Mouse (Mus musculus) spleen, postnatal 4 days (tissue): ENCODE measurements around the gene Cacnb4.

ENCODE experiments used
- DNase-seq, 2 experiments: peaks; one replicate each; pipeline ENCODE4 v3.0.0; 2022; ENCODE audit warnings: low spot score in 2 of 2

Gene Cacnb4

GRCm38 (mm10) chr2:52647255-52647998 is 29.2 kb downstream of the Cacnb4 start:
- DNase-seq, result no peak

- no peak for DNase-seq
These were observed 33.0 kb downstream of the Cacnb4 start for GRCm38 (mm10) chr2:52643657-52644056.

- no peak for DNase-seq
These were observed 37.1 kb downstream of the Cacnb4 start for GRCm38 (mm10) chr2:52639530-52639875.

DNA sequence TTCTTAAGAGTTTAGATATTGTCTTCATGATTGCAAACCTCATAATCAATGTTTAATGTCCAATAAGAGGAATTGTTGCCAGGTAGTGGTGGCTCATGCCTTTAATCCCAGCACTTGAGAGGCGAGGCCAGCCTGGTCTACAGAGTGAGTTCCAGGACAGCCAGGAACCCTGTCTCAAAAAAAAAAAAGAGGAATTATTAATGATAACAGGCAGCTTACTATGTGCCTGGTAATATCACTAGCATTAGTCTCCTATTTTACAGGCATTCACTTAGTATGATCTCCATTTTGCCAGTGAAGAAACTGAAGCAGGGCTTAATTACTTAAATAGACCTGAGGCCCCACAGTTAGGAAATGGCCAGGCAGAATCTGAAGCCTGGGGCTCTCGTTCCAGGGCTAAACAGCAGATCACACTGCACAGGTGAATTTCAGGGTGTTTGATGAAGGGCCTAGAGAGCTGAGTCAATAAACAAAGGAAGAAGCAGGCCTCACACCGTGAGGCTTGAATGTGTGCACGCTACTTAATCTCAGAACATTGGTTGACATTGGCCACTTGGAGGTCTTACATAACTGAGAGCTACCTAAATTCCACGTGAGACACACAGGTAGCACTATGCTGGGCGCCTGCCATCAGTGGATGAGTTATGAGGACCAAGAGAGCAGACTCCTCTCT is 37.6 kb downstream of the Cacnb4 start:
- DNase-seq, result no peak

DNA sequence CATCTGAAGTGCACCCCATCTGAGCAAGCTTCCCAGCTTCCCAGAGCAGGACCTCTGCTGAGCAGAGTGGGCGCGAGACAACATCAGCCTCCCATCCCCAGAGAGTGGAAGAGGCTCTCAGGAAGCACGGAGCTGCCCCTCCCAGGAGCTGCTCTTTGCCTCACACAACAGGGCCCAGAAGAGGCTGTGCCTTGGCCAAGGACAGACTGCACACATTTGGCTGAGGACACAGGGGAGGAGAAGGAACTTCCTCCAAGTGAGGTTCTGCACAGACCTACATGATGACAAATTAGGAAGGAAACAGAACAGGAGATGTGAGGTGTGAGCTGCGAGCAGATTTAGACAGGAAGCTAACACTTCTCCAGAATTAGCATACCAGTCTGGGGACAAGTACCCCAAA is 38.4 kb downstream of the Cacnb4 start:
- no peak for DNase-seq

GRCm38 (mm10) chr2:52636051-52636450 is 40.6 kb downstream of the Cacnb4 start:
- no peak for DNase-seq

DNA sequence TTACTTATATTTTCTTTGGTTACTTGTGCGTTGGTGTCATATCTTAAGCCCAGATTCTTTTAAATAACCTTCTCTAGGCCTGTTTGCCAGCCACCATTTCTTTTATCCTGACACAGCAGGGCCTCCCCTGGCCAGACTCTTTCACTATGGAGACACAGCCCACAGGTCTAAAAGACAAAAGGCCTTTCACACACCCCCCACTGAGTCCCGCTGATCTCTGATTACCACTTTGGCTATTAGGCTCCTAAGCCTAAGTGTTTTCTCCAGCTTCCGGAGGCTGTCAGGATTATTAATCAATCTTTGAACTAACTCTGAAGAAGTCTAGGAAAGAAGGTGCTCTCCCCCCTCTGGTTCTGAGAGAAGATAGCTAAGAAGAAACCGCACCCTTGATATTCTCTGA is 41.3 kb downstream of the Cacnb4 start:
- no peak for DNase-seq

DNA sequence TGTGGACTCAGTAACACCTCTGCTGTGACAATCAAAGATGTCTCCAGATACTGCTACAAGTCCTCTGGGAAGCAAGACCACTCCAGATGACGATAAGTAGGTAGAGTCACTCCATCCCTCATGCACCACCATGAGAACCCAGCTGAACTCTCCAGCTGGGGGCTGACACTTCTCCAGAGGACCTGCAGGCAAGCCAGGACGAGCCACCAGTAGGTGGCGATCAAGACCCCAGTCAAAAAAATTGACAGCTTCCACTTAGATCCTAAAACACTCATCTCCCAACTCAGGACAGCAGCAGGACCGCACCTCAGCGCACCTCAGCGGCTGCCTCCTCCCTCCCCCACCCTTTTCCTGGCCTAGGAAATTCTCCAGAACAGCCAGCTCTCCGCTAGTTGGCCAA is 43.8 kb downstream of the Cacnb4 start:
- DNase-seq, result peak; percentile 22 to 70

- no peak for DNase-seq
These were observed 48.4 kb downstream of the Cacnb4 start for GRCm38 (mm10) chr2:52628186-52628585.

- no peak for DNase-seq
These were observed 50.4 kb downstream of the Cacnb4 start for GRCm38 (mm10) chr2:52626266-52626665.

DNA sequence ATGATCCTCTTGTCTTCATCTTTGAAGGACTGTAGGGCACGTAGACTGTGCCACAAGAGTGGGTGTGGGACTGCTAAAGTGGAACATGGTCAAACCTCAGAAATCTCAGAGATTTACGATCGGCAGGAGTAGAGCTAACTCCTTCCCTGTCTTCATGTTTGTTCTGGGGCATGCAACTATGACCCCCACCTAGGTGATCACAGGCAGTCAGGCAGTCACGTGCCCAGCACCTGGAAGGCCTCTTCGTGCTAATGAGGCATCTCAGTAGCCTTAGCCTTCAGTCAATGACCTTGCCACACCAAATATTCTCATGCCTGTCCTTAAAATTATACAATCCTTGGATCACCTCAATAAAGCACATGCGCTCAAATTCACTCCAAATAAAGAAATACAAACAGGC is 50.9 kb downstream of the Cacnb4 start:
- DNase-seq, result no peak

GRCm38 (mm10) chr2:52623921-52624404 is 52.7 kb downstream of the Cacnb4 start:
- no peak for DNase-seq

DNA sequence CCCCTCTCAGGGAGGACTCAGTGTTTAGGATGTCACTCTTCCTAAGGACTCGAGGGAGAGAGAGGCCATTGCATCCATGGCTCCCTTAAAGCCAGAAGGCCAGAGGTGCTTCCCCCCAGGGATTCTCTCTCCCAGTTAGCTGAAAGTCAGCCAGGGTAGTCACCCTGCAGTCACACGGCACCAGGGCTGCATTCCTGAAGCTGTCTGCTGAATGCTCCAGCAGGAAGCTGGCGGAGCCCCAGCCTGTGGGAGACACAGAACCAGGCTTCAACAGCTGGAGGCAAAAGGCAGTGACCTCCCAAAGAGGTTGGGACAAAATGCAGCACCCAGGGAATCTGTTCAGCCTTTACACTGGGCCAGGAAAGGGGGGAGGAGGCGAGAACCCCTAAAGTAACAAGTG is 53.2 kb downstream of the Cacnb4 start:
- DNase-seq, result no peak

- DNase-seq, result no peak
These were observed 54.0 kb downstream of the Cacnb4 start for GRCm38 (mm10) chr2:52622616-52623015.

GRCm38 (mm10) chr2:52619406-52619974 is 57.1 kb downstream of the Cacnb4 start:
- DNase-seq, result no peak

GRCm38 (mm10) chr2:52618804-52619203 is 57.8 kb downstream of the Cacnb4 start:
- no peak for DNase-seq

- DNase-seq, result no peak
These were observed 61.2 kb downstream of the Cacnb4 start for GRCm38 (mm10) chr2:52615429-52615828.

- no peak for DNase-seq
These were observed 62.7 kb downstream of the Cacnb4 start for GRCm38 (mm10) chr2:52613888-52614287.

DNA sequence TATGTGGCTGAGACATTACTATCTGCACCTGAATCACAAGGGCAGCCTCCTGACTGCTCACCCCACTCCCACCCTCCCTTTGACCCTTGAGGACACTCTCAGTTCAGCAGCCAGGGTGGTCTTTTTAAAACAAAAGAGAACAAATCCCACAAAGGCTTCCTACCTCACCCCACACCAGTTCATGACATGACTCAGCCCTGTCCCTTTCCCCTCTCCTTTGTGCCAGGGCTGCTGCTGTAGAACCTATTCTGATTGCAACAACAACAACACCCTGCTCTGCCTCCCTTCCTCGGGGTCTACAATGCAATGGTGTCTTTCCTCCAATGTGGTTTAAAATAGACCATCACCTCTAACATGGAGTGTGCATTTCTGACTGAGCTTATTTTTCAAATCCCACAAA is 67.1 kb downstream of the Cacnb4 start:
- DNase-seq, result no peak

DNA sequence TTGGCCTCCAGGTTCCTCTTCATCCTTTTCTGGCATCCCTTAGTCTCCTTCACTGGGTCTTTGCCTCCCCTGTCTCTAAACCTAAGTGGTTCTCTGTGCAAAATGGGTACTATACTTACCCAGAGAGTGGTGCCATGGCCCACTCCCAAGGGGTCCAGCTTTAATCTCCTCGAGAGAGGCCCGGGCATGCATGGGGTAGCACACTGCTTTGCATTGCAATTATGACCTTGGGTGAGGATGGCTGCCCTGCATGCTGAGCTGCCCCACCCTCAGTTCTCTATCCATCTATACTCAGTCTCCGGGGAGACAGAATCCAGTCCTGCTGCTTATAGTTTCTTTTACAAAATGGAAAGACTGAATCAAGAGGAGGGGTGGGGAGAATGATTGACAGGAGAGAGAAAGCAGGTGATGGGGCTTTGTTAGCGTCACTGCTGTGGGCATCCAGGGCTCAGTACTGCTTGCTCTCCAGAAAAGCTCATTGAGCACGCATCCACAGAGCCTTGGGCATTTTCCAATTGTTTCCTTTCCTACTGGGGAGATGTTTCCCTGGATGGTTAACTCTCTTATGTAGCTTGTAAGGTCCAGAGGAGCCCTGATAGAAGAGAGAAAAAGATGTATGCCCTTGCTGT is 68.7 kb downstream of the Cacnb4 start:
- DNase-seq, result no peak

DNA sequence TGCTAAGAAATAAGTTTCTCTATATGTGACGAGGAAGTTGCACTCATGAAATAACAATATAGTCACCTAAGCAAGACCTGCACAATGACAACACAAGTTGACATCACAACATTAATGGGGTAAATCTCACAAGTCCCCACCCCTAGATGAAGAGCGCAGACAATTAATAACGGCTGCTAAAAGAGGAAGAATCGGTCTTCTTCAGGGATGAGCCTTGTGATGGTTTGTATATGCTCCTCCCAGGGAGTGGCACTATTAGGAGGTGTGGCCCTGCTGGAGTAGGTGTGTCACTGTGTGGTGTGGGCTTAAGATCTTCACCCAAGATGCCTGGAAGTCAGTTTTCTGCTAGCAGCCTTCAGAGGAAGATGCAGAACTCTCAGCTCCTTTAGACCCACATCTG is 70.3 kb downstream of the Cacnb4 start:
- DNase-seq, result no peak

- DNase-seq, result peak; percentile 36 to 68
These were observed 71.3 kb downstream of the Cacnb4 start for GRCm38 (mm10) chr2:52605321-52605720.

DNA sequence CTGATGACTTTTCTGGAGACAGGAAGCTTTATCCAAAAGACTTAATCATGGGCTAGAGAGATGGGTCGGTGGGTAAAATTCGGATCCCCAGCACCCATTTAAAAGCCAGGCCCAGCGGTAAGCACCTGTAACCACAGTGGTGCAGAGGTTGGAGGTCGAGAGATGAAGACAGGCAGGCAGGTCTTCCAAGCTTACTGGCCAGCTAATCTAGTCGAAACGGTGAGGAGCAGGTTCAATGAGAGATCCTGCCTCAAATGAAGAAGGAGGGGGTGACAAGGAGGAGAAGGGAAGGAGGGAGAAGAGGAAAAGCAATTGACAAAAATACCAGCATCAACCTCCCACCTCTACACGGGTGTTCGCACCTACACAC is 72.0 kb downstream of the Cacnb4 start:
- no peak for DNase-seq
